Mouse (Mus musculus) spleen, adult 2 months (tissue): Measurements from ENCODE around the gene Clic3.

Experiments
- CTCF ChIP-seq: fragments of 200-500 bp; IDR thresholded peaks from 2 replicates; pipeline ENCODE4 v1.5.1; 2011; ENCODE audit warnings: mild to moderate bottlenecking, inconsistent platforms; ENCODE audit not compliant: insufficient read depth, insufficient read length, insufficient replicate concordance; ENCODE audit errors: extremely low read depth
- POLR2A ChIP-seq: fragments of 200-500 bp; IDR thresholded peaks from 2 replicates; pipeline ENCODE4 v1.6.1; 2011; ENCODE audit warnings: low read depth, low read length, inconsistent platforms

- TF ChIP-seq CTCF (no peak), POLR2A (no peak)
Observed at GRCm38 (mm10) chr2:25488671-25489068, 32.0 kb downstream of the Clic3 start.
